Mouse (Mus musculus): ENCODE measurements at regions not wholly inside any gene's neighbourhood (a gene's known extent, or its start where the extent isn't known, plus 50 kb on each side); places are given as distances from the start of the nearest gene placed in this dataset.
A peak's percentile ranks its signal among the peaks of the same experiment; 100 is the strongest.

- no peak overlapping the region for H3K27ac ChIP-seq (ENCODE audit: low read length)
- no peaks in the 10 kb centered on the region for H3K36me3 ChIP-seq (ENCODE audit: control insufficient read depth, insufficient read depth)
- no peak overlapping the region for H3K4me3 ChIP-seq (replicated peaks; ENCODE audit: low read length)
- no peak overlapping the region for H3K4me2 ChIP-seq (ENCODE audit: low read length)
- WGBS, result 59% methylated on average over 10 of the region's 10 CpGs
- H3K9me3 ChIP-seq (ENCODE audit: control insufficient read depth, low read length), result no peaks in the 10 kb centered on the region
- H3K27me3 ChIP-seq (replicated peaks; ENCODE audit: control insufficient read depth, insufficient read depth, low read length), result no peaks in the 10 kb centered on the region
- H3K9ac ChIP-seq (replicated peaks; ENCODE audit: low read depth, low read length), result no peak overlapping the region
- ATAC-seq, result peak; percentile 95
- no peaks in the 10 kb centered on the region for H3K4me1 ChIP-seq (replicated peaks; ENCODE audit: control insufficient read depth, insufficient read depth, low read length)
Measured at GRCm38 (mm10) chr12:9166218-9166908, 136.6 kb downstream of the Ttc32 start.

GRCm38 (mm10) chr12:9169008-9169407, 139.2 kb downstream of the Ttc32 start:
- WGBS, result 88% methylated on average over 3 of the region's 3 CpGs
- H3K4me3 ChIP-seq (replicated peaks; ENCODE audit: low read length), result no peak overlapping the region
- ATAC-seq, result no peak
- no peaks in the 10 kb centered on the region for H3K4me1 ChIP-seq (replicated peaks; ENCODE audit: control insufficient read depth, insufficient read depth, low read length)
- no peaks in the 10 kb centered on the region for H3K36me3 ChIP-seq (ENCODE audit: control insufficient read depth, insufficient read depth)
- no peak overlapping the region for H3K4me2 ChIP-seq (ENCODE audit: low read length)
- no peaks in the 10 kb centered on the region for H3K27me3 ChIP-seq (replicated peaks; ENCODE audit: control insufficient read depth, insufficient read depth, low read length)
- H3K27ac ChIP-seq (ENCODE audit: low read length), result no peak overlapping the region
- no peaks in the 10 kb centered on the region for H3K9me3 ChIP-seq (ENCODE audit: control insufficient read depth, low read length)
- H3K9ac ChIP-seq (replicated peaks; ENCODE audit: low read depth, low read length), result no peak overlapping the region

GRCm38 (mm10) chr12:9173680-9174079, 143.9 kb downstream of the Ttc32 start:
- WGBS, result 23% methylated on average over 1 of the region's 1 CpGs
- H3K4me2 ChIP-seq (ENCODE audit: low read length), result no peak overlapping the region
- no peaks in the 10 kb centered on the region for H3K9me3 ChIP-seq (ENCODE audit: control insufficient read depth, low read length)
- no peak overlapping the region for H3K4me3 ChIP-seq (replicated peaks; ENCODE audit: low read length)
- H3K27me3 ChIP-seq (replicated peaks; ENCODE audit: control insufficient read depth, insufficient read depth, low read length), result no peaks in the 10 kb centered on the region
- H3K36me3 ChIP-seq (ENCODE audit: control insufficient read depth, insufficient read depth), result no peaks in the 10 kb centered on the region
- no peak overlapping the region for H3K27ac ChIP-seq (ENCODE audit: low read length)
- no peak overlapping the region for H3K9ac ChIP-seq (replicated peaks; ENCODE audit: low read depth, low read length)
- ATAC-seq, result no peak
- H3K4me1 ChIP-seq (replicated peaks; ENCODE audit: control insufficient read depth, insufficient read depth, low read length), result no peaks in the 10 kb centered on the region

GRCm38 (mm10) chr12:9174327-9174726, 144.5 kb downstream of the Ttc32 start:
- H3K9me3 ChIP-seq (ENCODE audit: control insufficient read depth, low read length), result no peaks in the 10 kb centered on the region
- WGBS, result 54% methylated on average over 9 of the region's 9 CpGs

GRCm38 (mm10) chr12:9176198-9176597, 146.4 kb downstream of the Ttc32 start:
- no peaks in the 10 kb centered on the region for H3K4me1 ChIP-seq (replicated peaks; ENCODE audit: control insufficient read depth, insufficient read depth, low read length)
- no peak for ATAC-seq
- 80% methylated on average over 2 of the region's 2 CpGs for whole genome bisulfite sequencing

More at GRCm38 (mm10) chr12:9174327-9174726, 144.5 kb downstream of the Ttc32 start:
- Histone ChIP-seq H3K27ac (ENCODE audit: low read length) (no peak overlapping the region), H3K4me1 (replicated peaks; ENCODE audit: control insufficient read depth, insufficient read depth, low read length) (no peaks in the 10 kb centered on the region), H3K9ac (replicated peaks; ENCODE audit: low read depth, low read length) (no peak overlapping the region), H3K4me2 (ENCODE audit: low read length) (no peak overlapping the region), H3K4me3 (replicated peaks; ENCODE audit: low read length) (no peak overlapping the region), H3K27me3 (replicated peaks; ENCODE audit: control insufficient read depth, insufficient read depth, low read length) (no peaks in the 10 kb centered on the region), H3K36me3 (ENCODE audit: control insufficient read depth, insufficient read depth) (no peaks in the 10 kb centered on the region)
- ATAC-seq, result no peak

GRCm38 (mm10) chr12:9178626-9179025, 148.8 kb downstream of the Ttc32 start:
- H3K4me2 ChIP-seq (ENCODE audit: low read length), result no peak overlapping the region
- WGBS, result 74% methylated on average over 4 of the region's 4 CpGs
- no peak for ATAC-seq
- H3K27me3 ChIP-seq (replicated peaks; ENCODE audit: control insufficient read depth, insufficient read depth, low read length), result no peaks in the 10 kb centered on the region
- H3K36me3 ChIP-seq (ENCODE audit: control insufficient read depth, insufficient read depth), result no peaks in the 10 kb centered on the region
- no peaks in the 10 kb centered on the region for H3K9me3 ChIP-seq (ENCODE audit: control insufficient read depth, low read length)
- H3K4me1 ChIP-seq (replicated peaks; ENCODE audit: control insufficient read depth, insufficient read depth, low read length), result no peaks in the 10 kb centered on the region
- H3K27ac ChIP-seq (ENCODE audit: low read length), result no peak overlapping the region
- H3K9ac ChIP-seq (replicated peaks; ENCODE audit: low read depth, low read length), result no peak overlapping the region
- no peak overlapping the region for H3K4me3 ChIP-seq (replicated peaks; ENCODE audit: low read length)

More at GRCm38 (mm10) chr12:9176198-9176597, 146.4 kb downstream of the Ttc32 start:
- H3K27ac ChIP-seq (ENCODE audit: low read length), result no peak overlapping the region
- no peaks in the 10 kb centered on the region for H3K27me3 ChIP-seq (replicated peaks; ENCODE audit: control insufficient read depth, insufficient read depth, low read length)
- no peaks in the 10 kb centered on the region for H3K36me3 ChIP-seq (ENCODE audit: control insufficient read depth, insufficient read depth)
- H3K9ac ChIP-seq (replicated peaks; ENCODE audit: low read depth, low read length), result no peak overlapping the region
- H3K9me3 ChIP-seq (ENCODE audit: control insufficient read depth, low read length), result no peaks in the 10 kb centered on the region
- no peak overlapping the region for H3K4me2 ChIP-seq (ENCODE audit: low read length)
- no peak overlapping the region for H3K4me3 ChIP-seq (replicated peaks; ENCODE audit: low read length)

DNA sequence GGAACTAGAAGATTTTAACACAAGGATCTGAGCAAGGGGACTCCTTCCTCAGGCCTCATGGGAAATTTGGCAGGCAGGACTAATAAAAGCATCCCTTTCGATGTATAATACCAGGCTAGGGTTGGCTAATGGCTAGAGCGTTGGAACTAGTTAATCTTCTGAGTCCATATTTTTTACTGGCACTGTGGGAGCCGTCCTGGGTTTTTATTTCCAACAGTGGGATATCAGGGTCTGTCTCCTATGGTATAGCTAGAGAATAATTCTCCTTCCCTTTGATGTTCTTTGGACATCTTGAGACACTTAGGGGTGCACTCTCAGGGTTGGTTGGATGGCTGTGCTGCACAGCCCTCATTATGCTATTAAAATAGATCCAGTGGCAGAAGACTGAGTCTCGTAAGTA, 150.9 kb downstream of the Ttc32 start:
- WGBS, result 74% methylated on average over 4 of the region's 4 CpGs
- Histone ChIP-seq H3K4me2 (ENCODE audit: low read length) (no peak overlapping the region), H3K27ac (ENCODE audit: low read length) (no peak overlapping the region), H3K27me3 (replicated peaks; ENCODE audit: control insufficient read depth, insufficient read depth, low read length) (no peaks in the 10 kb centered on the region), H3K4me1 (replicated peaks; ENCODE audit: control insufficient read depth, insufficient read depth, low read length) (no peaks in the 10 kb centered on the region), H3K9ac (replicated peaks; ENCODE audit: low read depth, low read length) (no peak overlapping the region), H3K9me3 (ENCODE audit: control insufficient read depth, low read length) (no peaks in the 10 kb centered on the region), H3K36me3 (ENCODE audit: control insufficient read depth, insufficient read depth) (no peaks in the 10 kb centered on the region), H3K4me3 (replicated peaks; ENCODE audit: low read length) (no peak overlapping the region)
- no peak for ATAC-seq

DNA sequence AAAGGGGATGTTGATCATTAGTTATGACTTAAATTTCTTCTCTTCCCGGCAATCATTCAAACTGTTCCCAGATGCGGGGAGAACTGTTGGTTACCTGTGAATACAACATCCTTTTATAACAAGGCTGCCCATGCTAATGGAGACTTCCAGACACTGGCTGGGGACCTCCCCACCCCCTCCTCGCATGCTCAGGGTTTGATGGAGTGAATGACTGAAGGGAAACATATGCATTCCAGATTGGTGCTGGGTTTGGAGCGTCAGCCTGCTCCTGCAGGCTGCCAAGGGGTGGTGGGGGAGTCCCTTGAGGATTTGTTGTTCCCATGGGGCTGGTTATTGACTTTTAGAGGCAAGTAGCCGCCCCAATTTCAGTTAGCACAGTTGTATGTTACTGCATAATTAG, 161.9 kb downstream of the Ttc32 start:
- H3K27ac ChIP-seq (ENCODE audit: low read length), result no peak overlapping the region
- WGBS, result 77% methylated on average over 5 of the region's 5 CpGs
- H3K4me2 ChIP-seq (ENCODE audit: low read length), result no peak overlapping the region
- H3K4me1 ChIP-seq (replicated peaks; ENCODE audit: control insufficient read depth, insufficient read depth, low read length), result no peaks in the 10 kb centered on the region
- H3K27me3 ChIP-seq (replicated peaks; ENCODE audit: control insufficient read depth, insufficient read depth, low read length), result no peaks in the 10 kb centered on the region
- no peak overlapping the region for H3K4me3 ChIP-seq (replicated peaks; ENCODE audit: low read length)
- H3K9ac ChIP-seq (replicated peaks; ENCODE audit: low read depth, low read length), result no peak overlapping the region
- H3K9me3 ChIP-seq (ENCODE audit: control insufficient read depth, low read length), result no peaks in the 10 kb centered on the region
- no peaks in the 10 kb centered on the region for H3K36me3 ChIP-seq (ENCODE audit: control insufficient read depth, insufficient read depth)
- ATAC-seq, result no peak

- Histone ChIP-seq H3K4me3 (replicated peaks; ENCODE audit: low read length) (no peak overlapping the region), H3K9me3 (ENCODE audit: control insufficient read depth, low read length) (no peaks in the 10 kb centered on the region), H3K9ac (replicated peaks; ENCODE audit: low read depth, low read length) (no peak overlapping the region), H3K27me3 (replicated peaks; ENCODE audit: control insufficient read depth, insufficient read depth, low read length) (no peaks in the 10 kb centered on the region), H3K36me3 (ENCODE audit: control insufficient read depth, insufficient read depth) (no peaks in the 10 kb centered on the region), H3K27ac (ENCODE audit: low read length) (no peak overlapping the region), H3K4me1 (replicated peaks; ENCODE audit: control insufficient read depth, insufficient read depth, low read length) (no peaks in the 10 kb centered on the region), H3K4me2 (ENCODE audit: low read length) (no peak overlapping the region)
- 79% methylated on average over 2 of the region's 2 CpGs for WGBS
- no peak for ATAC-seq
Measured at GRCm38 (mm10) chr12:9199321-9199720, 169.5 kb downstream of the Ttc32 start.

DNA sequence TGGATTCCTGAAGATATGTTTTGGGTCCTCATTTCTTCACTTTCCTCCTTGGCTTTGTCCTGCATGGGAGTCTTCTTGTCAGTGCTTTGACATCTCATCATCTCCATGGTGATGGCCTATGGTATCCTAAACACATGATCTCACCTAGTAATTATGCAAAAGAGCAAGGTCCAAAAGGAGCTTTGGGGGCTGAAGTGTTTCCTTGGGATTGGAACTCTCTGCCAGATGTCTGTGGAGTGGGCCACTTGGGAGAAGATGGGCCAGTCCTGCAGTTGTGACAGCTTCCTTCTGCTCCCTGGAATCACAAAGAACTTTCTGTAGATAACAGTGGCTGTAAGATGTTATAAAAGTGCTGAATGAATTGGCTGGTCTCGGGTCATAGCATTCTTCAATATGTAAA, 182.4 kb downstream of the Ttc32 start:
- no peak overlapping the region for H3K4me2 ChIP-seq (ENCODE audit: low read length)
- WGBS, result 80% methylated on average over 1 of the region's 1 CpGs
- no peak overlapping the region for H3K9ac ChIP-seq (replicated peaks; ENCODE audit: low read depth, low read length)
- H3K9me3 ChIP-seq (ENCODE audit: control insufficient read depth, low read length), result no peaks in the 10 kb centered on the region
- H3K27me3 ChIP-seq (replicated peaks; ENCODE audit: control insufficient read depth, insufficient read depth, low read length), result no peaks in the 10 kb centered on the region
- no peaks in the 10 kb centered on the region for H3K36me3 ChIP-seq (ENCODE audit: control insufficient read depth, insufficient read depth)
- H3K4me1 ChIP-seq (replicated peaks; ENCODE audit: control insufficient read depth, insufficient read depth, low read length), result no peaks in the 10 kb centered on the region
- no peak overlapping the region for H3K4me3 ChIP-seq (replicated peaks; ENCODE audit: low read length)
- ATAC-seq, result no peak
- no peak overlapping the region for H3K27ac ChIP-seq (ENCODE audit: low read length)
